Mouse (Mus musculus): Measurements from ENCODE around the gene Ccdc80.

The Ccdc80 gene

DNA sequence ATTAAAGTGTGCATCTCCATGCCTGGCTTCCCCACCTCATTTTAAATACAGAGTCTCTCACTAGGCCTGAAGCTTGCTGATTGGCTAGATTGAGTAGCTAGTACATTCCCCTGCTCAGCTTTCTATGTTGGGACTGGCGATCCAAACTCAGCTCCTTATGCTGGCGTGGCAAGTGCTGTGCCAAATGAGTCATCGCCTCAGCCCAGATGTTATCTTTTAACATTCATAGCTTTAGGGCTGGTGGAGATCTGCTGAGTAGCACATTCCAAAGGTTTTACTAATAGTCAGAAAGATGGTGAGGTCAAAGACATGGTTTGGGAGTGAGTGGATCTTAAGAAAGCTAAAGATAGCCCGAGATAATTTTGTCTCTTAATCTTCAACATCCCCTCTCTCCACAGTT, 17.3 kb downstream of the Ccdc80 start:
- DNase-seq (ENCODE audit: low read depth in 2 of 2, low spot score in 2 of 2) = no peak

DNA sequence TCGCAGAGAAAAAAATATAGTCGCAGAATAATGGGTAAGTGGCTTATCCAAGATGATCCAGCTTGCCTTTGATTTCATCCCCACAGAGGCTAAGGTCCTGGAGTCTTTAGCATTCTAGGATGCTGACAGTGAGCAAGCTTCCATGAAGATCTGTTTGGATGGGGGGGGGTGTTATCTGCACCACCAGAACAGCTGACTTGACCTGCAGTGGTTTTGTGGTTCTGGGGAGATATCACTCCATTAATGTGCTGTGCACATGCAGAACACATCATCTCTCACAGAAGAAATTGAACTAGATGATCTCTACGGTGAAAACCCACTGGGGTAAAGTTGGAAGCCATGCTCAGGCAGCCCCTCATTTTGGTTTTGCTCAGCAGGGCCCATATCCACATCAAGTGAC, 24.0 kb downstream of the Ccdc80 start:
- no peak for DNase-seq (ENCODE audit: low read depth in 2 of 2, low spot score in 2 of 2)

- no peak for DNase-seq (ENCODE audit: low read depth in 2 of 2, low spot score in 2 of 2)
Observed at GRCm38 (mm10) chr16:45118760-45119159, 25.6 kb downstream of the Ccdc80 start.

GRCm38 (mm10) chr16:45120844-45121425, 27.7 kb downstream of the Ccdc80 start:
- no peak for DNase-seq (ENCODE audit: low read depth in 2 of 2, low spot score in 2 of 2)

DNA sequence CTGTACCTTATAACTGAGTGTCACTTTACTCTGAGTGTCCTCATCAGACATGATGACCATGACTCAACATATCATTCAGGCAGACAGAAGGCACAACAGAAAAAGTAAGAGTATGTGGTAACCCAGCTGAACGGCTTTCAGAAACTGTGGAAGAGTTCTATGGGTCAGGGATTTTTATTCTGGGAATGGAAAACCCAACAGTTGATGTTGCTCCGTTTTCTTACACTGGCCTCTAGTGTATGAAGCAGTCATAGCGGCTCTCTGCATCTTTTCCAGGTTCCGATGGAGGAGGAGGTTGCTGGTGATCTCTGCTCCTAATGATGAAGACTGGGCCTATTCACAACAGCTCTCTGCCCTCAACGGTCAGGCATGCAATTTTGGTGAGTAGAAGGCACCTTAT, 29.4 kb downstream of the Ccdc80 start:
- no peak for DNase-seq (ENCODE audit: low read depth in 2 of 2, low spot score in 2 of 2)

- DNase-seq (ENCODE audit: low read depth in 2 of 2, low spot score in 2 of 2) = no peak
Observed at GRCm38 (mm10) chr16:45124230-45125203, 31.3 kb downstream of the Ccdc80 start.

- DNase-seq (ENCODE audit: low read depth in 2 of 2, low spot score in 2 of 2) = no peak
Observed at GRCm38 (mm10) chr16:45127936-45128710, 34.9 kb downstream of the Ccdc80 start.

DNA sequence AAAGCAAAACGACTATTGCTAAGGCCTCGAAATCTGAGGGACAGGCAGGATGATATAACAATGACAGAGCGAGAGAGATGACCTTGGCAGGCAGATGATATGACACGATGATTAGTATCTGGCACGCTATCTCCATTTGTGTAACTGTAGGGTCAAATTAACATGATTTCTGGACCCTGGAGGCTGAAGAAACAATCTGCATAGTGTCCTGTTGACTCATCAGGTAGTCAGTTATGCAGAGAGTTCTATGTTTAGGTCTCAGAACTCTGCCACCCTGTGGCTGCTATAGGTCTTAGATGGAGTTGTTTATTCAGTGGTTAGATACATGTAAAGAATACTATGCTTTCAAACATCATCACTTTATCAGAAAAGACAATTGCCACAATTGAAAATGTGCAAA, 48.5 kb downstream of the Ccdc80 start:
- DNase-seq (ENCODE audit: low read depth in 2 of 2, low spot score in 2 of 2) = no peak

DNA sequence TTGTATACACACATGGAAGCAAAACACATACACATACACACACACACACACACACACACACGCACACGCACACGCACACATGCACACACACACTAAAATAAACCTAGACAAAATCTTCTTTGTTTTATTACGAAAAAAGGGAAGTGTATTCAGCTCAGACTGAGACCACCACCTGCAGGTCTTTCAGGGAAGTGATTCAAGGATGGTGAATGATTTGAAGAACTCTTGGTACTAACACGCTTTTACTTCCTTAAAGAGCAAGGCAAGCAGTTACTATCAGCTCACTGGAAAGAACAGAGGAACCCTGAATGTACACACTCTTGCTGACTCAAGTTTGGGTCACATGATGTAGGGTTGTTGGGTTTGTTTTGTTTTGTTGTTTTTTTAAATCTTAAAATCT, 49.4 kb downstream of the Ccdc80 start:
- DNase-seq (ENCODE audit: low read depth in 2 of 2, low spot score in 2 of 2) = no peak

DNA sequence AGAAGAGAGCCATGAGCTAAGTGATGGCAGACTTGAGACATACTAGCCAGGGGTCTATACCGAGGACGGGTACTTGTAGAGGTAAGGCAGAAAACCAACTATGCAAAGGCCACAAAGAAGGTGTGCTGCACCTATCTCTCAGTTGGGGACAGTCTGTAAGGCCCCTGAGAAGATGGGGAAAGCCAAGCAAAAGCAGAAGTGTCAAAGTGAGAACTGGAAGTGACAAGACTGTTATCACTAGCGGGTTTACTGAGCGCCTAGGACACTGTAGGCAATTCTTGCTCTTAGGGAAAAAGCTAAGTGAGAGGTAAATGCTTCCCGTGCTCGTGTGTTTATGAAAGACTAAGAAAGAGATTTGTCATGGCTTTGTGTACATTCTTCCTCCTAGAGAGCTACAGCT, 51.9 kb downstream of the Ccdc80 start:
- no peak for DNase-seq (ENCODE audit: low read depth in 2 of 2, low spot score in 2 of 2)

DNA sequence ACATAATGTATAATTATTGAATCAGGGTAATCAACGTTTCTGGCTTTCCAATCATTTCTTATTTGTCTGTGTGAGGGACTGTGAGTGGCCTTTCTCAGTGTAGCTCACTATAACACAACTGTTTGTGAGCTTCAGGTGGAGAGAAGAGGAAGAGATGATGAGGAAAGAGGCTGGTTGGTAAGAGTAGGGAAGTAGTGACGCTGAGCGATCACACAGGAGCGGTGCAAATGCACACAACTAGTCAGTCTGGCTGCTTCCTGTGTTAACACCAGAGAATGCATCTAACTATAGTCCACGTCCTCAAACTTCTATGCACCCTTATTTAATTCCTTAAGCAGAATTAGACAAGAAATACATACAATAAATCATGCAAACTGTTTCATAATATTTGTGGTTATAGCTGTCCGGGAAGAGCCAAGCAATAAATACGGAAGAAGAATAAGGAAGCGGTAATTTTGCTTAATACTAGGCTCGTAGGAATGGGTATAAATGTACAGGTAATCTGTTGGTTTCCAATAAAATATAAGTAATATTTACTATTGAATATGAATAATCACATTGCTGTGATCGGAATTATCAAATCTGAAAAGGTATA, 55.4 kb downstream of the Ccdc80 start:
- DNase-seq (ENCODE audit: low read depth in 2 of 2, low spot score in 2 of 2) = no peak

DNA sequence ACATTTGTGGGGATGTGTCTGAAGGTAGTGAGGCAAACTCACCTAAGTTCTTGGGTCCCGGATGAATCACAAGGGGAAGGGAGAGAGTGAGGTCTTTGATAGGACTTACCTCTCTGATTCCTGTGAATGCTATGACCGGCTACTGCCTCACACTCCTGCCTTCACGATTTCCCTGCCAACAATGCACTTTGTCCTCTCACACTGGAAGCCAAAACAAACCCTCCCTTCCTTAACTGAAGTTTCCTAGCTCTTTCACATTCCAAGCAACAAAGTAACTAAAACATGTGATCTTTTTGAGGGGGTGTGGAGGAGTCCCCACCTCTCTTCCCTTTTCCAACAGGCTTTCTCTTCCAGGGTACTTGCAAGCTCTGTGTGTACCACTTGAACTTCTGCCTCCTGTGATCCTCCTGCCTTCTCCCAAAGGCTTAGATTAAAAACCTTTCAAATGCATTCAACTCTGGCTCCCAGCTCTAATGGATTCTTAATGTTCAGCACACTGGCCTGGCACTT, 61.6 kb downstream of the Ccdc80 start:
- no peak for DNase-seq (ENCODE audit: low read depth in 2 of 2, low spot score in 2 of 2)

DNA sequence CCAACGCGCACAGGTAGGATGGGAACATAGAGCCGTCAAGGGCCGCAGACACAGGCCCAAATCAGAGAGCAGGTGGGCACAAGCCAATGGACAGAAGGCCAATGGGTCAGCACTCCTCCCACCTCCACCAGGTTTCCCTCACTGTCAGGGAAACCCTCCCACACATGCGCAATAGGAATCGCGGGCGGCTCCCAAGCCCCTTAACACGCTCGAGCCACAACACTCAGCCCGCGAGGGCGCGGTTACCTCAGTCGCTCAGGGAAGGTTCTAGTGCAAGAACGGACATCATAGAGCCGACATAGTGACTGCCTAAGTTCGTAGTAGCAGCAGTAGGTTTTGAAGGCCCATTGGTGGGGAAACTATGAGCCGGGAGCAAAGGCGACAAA, 64.9 kb downstream of the Ccdc80 start:
- no peak for DNase-seq (ENCODE audit: low read depth in 2 of 2, low spot score in 2 of 2)

GRCm38 (mm10) chr16:45158522-45159388, 65.6 kb downstream of the Ccdc80 start, which contains the start of the genes Slc35a5 and Atg3:
Gene Slc35a5, minus strand, starts transcription at chr16:45158706.
Gene Atg3, plus strand, starts transcription at chr16:45158785.
- DNase-seq (ENCODE audit: low read depth in 2 of 2, low spot score in 2 of 2) = peak; percentile 95 to 96

- no peak for DNase-seq (ENCODE audit: low read depth in 2 of 2, low spot score in 2 of 2)
Observed at GRCm38 (mm10) chr16:45159389-45159716, 66.2 kb downstream of the Ccdc80 start.

All from CD8-positive naive resting alpha-beta T cell, adult 2 months (primary cell).